Mouse (Mus musculus) embryonic facial prominence, embryonic 11.5 days (tissue): ENCODE measurements around the gene Lbx1. TPM values are rescaled to one million over a fixed set of nuclear protein-coding genes. Genes with fewer than 3 reads are reported as not detected.
A peak's percentile ranks its signal among the peaks of the same experiment; 100 is the strongest.

Experiments
- ATAC-seq: fragments of 200-750 bp; cut with Nextera tagmentation; replicated peaks from 2 replicates; pipeline ENCODE4 v1.8.0; 2017; ENCODE audit warnings: low read depth; ENCODE audit not compliant: insufficient number of reproducible peaks, low FRiP score, low TSS enrichment
- DNase-seq: peaks from one replicate; pipeline ENCODE4 v3.0.0-alpha.2; 2015; ENCODE audit warnings: low spot score
- H3K27ac ChIP-seq: fragments of 300-500 bp; sonication (generic); replicated peaks from 2 replicates; pipeline ENCODE4 v1.5.1; 2014; ENCODE audit warnings: mild to moderate bottlenecking, low read depth, low read length, control low read depth
- H3K27me3 ChIP-seq: fragments of 300-500 bp; sonication (generic); 2 replicates; pipeline ENCODE4 v1.6.1; 2014; ENCODE audit warnings: mild to moderate bottlenecking, low read length, moderate library complexity, mixed read lengths; ENCODE audit not compliant: control insufficient read depth, insufficient read depth
- H3K36me3 ChIP-seq: fragments of 300-500 bp; sonication (generic); replicated peaks from 2 replicates; pipeline ENCODE4 v1.6.1; 2014; ENCODE audit warnings: low read depth, mild to moderate bottlenecking, low read length, moderate library complexity, mixed read lengths; ENCODE audit not compliant: control insufficient read depth, insufficient read depth
- H3K4me1 ChIP-seq: fragments of 300-500 bp; sonication (generic); 2 replicates; pipeline ENCODE4 v1.6.1; 2014; ENCODE audit warnings: low read length, mixed read lengths; ENCODE audit not compliant: control insufficient read depth, insufficient read depth
- H3K4me2 ChIP-seq: fragments of 300-500 bp; sonication (generic); 2 replicates; pipeline ENCODE4 v1.6.1; 2014; ENCODE audit warnings: low read depth, mild to moderate bottlenecking, control low read depth, low read length, moderate library complexity
- H3K4me3 ChIP-seq: fragments of 300-500 bp; sonication (generic); 2 replicates; pipeline ENCODE4 v1.5.1; 2014; ENCODE audit warnings: low read depth, low read length, control low read depth
- H3K9ac ChIP-seq: fragments of 300-500 bp; sonication (generic); replicated peaks from 2 replicates; pipeline ENCODE4 v1.6.1; 2014; ENCODE audit warnings: mild to moderate bottlenecking, control low read depth, low read length
- H3K9me3 ChIP-seq: fragments of 300-500 bp; sonication (generic); replicated peaks from 2 replicates; pipeline ENCODE4 v1.6.1; 2016; ENCODE audit warnings: mild to moderate bottlenecking, low read length, inconsistent platforms, mixed read lengths; ENCODE audit not compliant: control insufficient read depth
- WGBS: fragments of 180-500 bp; shearing (Covaris S2); extraction: QIAGEN DNeasy Blood & Tissue Kit; methylation state at CpG from one replicate; pipeline ENCODE4 v1.1.7; 2014; 5-methylcytosine and 5-hydroxymethylcytosine counted together
- polyA plus RNA-seq: library from polyadenylated mRNA; unstranded; fragments of >200 nt; fragmentation: Nextera tagmentation; extraction: Ambion mirVana; gene quantifications from 2 replicates; pipeline ENCODE4 v1.2.1, GENCODE M21; 2014

The Lbx1 gene
- polyA plus RNA-seq, 1 experiment from 2014 or later, result 0.48 TPM

GRCm38 (mm10) chr19:45237665-45238209 lies 2.1 kb upstream of the Lbx1 start:
- WGBS, result 2% methylated on average over 3 of the region's 3 CpGs
- H3K4me2 ChIP-seq, result no peak overlapping the region
- H3K27me3 ChIP-seq, result peaks cover 89% of the 10 kb centered on the region
- DNase-seq (no peak), ATAC-seq (no peak)
- H3K36me3 ChIP-seq, result no peaks in the 10 kb centered on the region
- H3K27ac ChIP-seq, result no peak overlapping the region
- no peaks in the 10 kb centered on the region for H3K9me3 ChIP-seq
- H3K4me1 ChIP-seq, result peaks cover 6% of the 10 kb centered on the region; the same call in 1 of the 2 replicates
- no peak overlapping the region for H3K4me3 ChIP-seq
- H3K9ac ChIP-seq, result no peak overlapping the region

GRCm38 (mm10) chr19:45237099-45237498 lies 1.5 kb upstream of the Lbx1 start:
- Histone ChIP-seq H3K27me3 (peaks cover 88% of the 10 kb centered on the region), H3K9me3 (no peaks in the 10 kb centered on the region), H3K4me1 (peaks cover 6% of the 10 kb centered on the region; the same call in 1 of the 2 replicates), H3K4me2 (no peak overlapping the region), H3K27ac (no peak overlapping the region), H3K36me3 (no peaks in the 10 kb centered on the region), H3K9ac (no peak overlapping the region), H3K4me3 (no peak overlapping the region)
- WGBS, result 2% methylated on average over 8 of the region's 8 CpGs
- no peak for ATAC-seq
- DNase-seq, result no peak

GRCm38 (mm10) chr19:45236363-45236942 lies 841 bp upstream of the Lbx1 start:
- Histone ChIP-seq H3K4me2 (peak overlapping the region; percentile 50), H3K4me1 (peaks cover 6% of the 10 kb centered on the region; the same call in 1 of the 2 replicates), H3K9me3 (no peaks in the 10 kb centered on the region), H3K9ac (peak overlapping the region; percentile 18; the same call in 1 of the 2 replicates), H3K4me3 (peak overlapping the region; percentile 27), H3K36me3 (no peaks in the 10 kb centered on the region), H3K27ac (no peak overlapping the region), H3K27me3 (peaks cover 88% of the 10 kb centered on the region)
- peak; percentile 67; the same call in 1 of the 2 replicates for ATAC-seq
- DNase-seq, result peak; percentile 60
- under 1% methylated on average over 31 of the region's 39 CpGs for WGBS

GRCm38 (mm10) chr19:45235331-45235741 lies 276 bp downstream of the Lbx1 start:
- ATAC-seq (no peak), DNase-seq (no peak)
- Histone ChIP-seq H3K27ac (no peak overlapping the region), H3K9me3 (no peaks in the 10 kb centered on the region), H3K4me3 (peak overlapping the region; percentile 18), H3K27me3 (peaks cover 86% of the 10 kb centered on the region), H3K4me1 (peaks cover 12% of the 10 kb centered on the region), H3K4me2 (peak overlapping the region; percentile 21), H3K9ac (no peak overlapping the region), H3K36me3 (no peaks in the 10 kb centered on the region)
- under 1% methylated on average over 50 of the region's 53 CpGs for WGBS

GRCm38 (mm10) chr19:45234771-45235231 lies 811 bp downstream of the Lbx1 start:
- H3K9me3 ChIP-seq, result no peaks in the 10 kb centered on the region
- peak overlapping the region; percentile 18 for H3K4me3 ChIP-seq
- H3K27me3 ChIP-seq, result peaks cover 88% of the 10 kb centered on the region
- DNase-seq, result no peak
- H3K27ac ChIP-seq, result no peak overlapping the region
- no peak overlapping the region for H3K9ac ChIP-seq
- peak overlapping the region; percentile 21; the same call in 1 of the 2 replicates for H3K4me2 ChIP-seq
- no peak for ATAC-seq
- H3K4me1 ChIP-seq, result peaks cover 12% of the 10 kb centered on the region
- H3K36me3 ChIP-seq, result no peaks in the 10 kb centered on the region
- WGBS, result 1% methylated on average over 33 of the region's 42 CpGs

GRCm38 (mm10) chr19:45234191-45234770 lies 1.3 kb downstream of the Lbx1 start:
- Histone ChIP-seq H3K9ac (no peak overlapping the region), H3K9me3 (no peaks in the 10 kb centered on the region), H3K4me1 (peaks cover 12% of the 10 kb centered on the region), H3K27me3 (peaks cover 89% of the 10 kb centered on the region), H3K4me2 (no peak overlapping the region), H3K4me3 (peak overlapping the region; percentile 18), H3K27ac (no peak overlapping the region), H3K36me3 (no peaks in the 10 kb centered on the region)
- DNase-seq (no peak), ATAC-seq (no peak)
- WGBS, result under 1% methylated on average over 22 of the region's 22 CpGs

GRCm38 (mm10) chr19:45233496-45234127 lies 2.0 kb downstream of the Lbx1 start:
- DNase-seq, result no peak
- no peaks in the 10 kb centered on the region for H3K36me3 ChIP-seq
- no peak for ATAC-seq
- H3K4me3 ChIP-seq, result peak overlapping the region; percentile 15; the same call in 1 of the 2 replicates
- peaks cover 12% of the 10 kb centered on the region for H3K4me1 ChIP-seq
- no peak overlapping the region for H3K9ac ChIP-seq
- H3K27ac ChIP-seq, result no peak overlapping the region
- H3K4me2 ChIP-seq, result 0 out of 2 replicates have a peak overlapping the region, but pooled peaks have one; percentile 4
- no peaks in the 10 kb centered on the region for H3K9me3 ChIP-seq
- under 1% methylated on average over 59 of the region's 60 CpGs for WGBS
- peaks cover 89% of the 10 kb centered on the region for H3K27me3 ChIP-seq
